ENCODE assay signal across 15 mouse cellular contexts in genomic region chr16:56281336-56281735, GRCm38 (mm10).
"Had no signal": no experiment of that assay in that cellular context is flagged by ENCODE, and none has a peak within 500 bp of the region (broad histone marks: within the 10 kb centered on the region; RNA-seq: fewer than 3 reads in every experiment).

No protein-coding gene starts in this region.

- H3K9me3 ChIP-seq: hindbrain, embryonic 15.5 days; limb, embryonic 12.5 days; limb, embryonic 15.5 days; liver, embryonic 13.5 days had no signal

- H3K4me1 ChIP-seq: hindbrain, embryonic 15.5 days; limb, embryonic 12.5 days; limb, embryonic 15.5 days; liver, embryonic 13.5 days had no signal

- H3K27ac ChIP-seq: hindbrain, embryonic 15.5 days; limb, embryonic 12.5 days; limb, embryonic 15.5 days; liver, embryonic 13.5 days had no signal

- H3K9ac ChIP-seq: hindbrain, embryonic 15.5 days; limb, embryonic 12.5 days; limb, embryonic 15.5 days; liver, embryonic 13.5 days had no signal

- H3K4me3 ChIP-seq: hindbrain, embryonic 15.5 days; limb, embryonic 12.5 days; limb, embryonic 15.5 days; liver, embryonic 13.5 days had no signal

- H3K4me2 ChIP-seq: hindbrain, embryonic 15.5 days; limb, embryonic 12.5 days; limb, embryonic 15.5 days; liver, embryonic 13.5 days; midbrain, embryonic 11.5 days had no signal

- H3K36me3 ChIP-seq: hindbrain, embryonic 15.5 days; limb, embryonic 12.5 days; limb, embryonic 15.5 days; liver, embryonic 13.5 days had no signal

- H3K27me3 ChIP-seq: hindbrain, embryonic 15.5 days; limb, embryonic 12.5 days; limb, embryonic 15.5 days; liver, embryonic 13.5 days had no signal

- DNase-seq: kidney, postnatal 14 days; left cerebral cortex, postnatal 4 days; liver, embryonic 13.5 days; lung, adult 2 months; lung, postnatal 14 days; lung, postnatal 4 days; midbrain, embryonic 14.5 days; right cerebral cortex, postnatal 4 days; spleen, adult 18-20 months; thymus, adult 18-20 months; thymus, postnatal 36 days had no signal
